Mouse (Mus musculus): ENCODE data around the gene Aldh4a1. TPM values are rescaled to one million over a fixed set of nuclear protein-coding genes. Genes with fewer than 3 reads are reported as not detected.
A peak's percentile ranks its signal among the peaks of the same experiment; 100 is the strongest.

Aldh4a1 gene
- polyA plus RNA-seq, 1 experiment from 2014 or later, result 11.2 TPM

DNA sequence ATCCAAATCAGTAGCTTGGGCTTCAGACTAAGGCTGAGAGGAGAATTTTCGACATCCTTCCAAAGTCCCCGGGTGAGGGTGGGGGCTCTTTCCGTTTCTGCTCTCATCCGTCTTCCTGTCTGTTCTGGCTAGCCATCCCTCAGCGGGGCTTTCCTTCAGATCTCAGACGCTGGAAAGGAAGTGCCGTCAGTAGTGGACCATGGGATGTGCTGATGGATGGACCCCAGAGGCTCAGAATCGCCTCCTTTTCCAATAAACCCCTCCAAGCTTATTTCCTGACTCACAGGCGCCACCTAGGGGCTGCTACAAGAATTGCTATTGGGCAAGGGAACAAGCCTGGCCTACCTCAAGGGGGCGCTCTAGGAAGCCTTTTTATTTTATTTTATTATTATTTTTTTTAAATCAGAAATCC is 11.1 kb upstream of the Aldh4a1 start:
- DNase-seq (ENCODE audit: low spot score, missing footprints) (peak; percentile 97), ATAC-seq (ENCODE audit: low FRiP score) (peak; percentile 55; the same call in 1 of the 2 replicates)
- H3K27me3 ChIP-seq (ENCODE audit: control insufficient read depth, insufficient read depth, low read length), result no peaks in the 10 kb centered on the region
- no peak overlapping the region for H3K9ac ChIP-seq (ENCODE audit: low read length)
- H3K9me3 ChIP-seq (ENCODE audit: control insufficient read depth, low read length), result peaks cover 6% of the 10 kb centered on the region; the same call in 1 of the 2 replicates
- H3K4me3 ChIP-seq (ENCODE audit: low read depth, low read length), result no peak overlapping the region
- peaks cover 4% of the 10 kb centered on the region for H3K4me1 ChIP-seq (ENCODE audit: control insufficient read depth, insufficient read depth, low read length)
- 4% methylated on average over 10 of the region's 10 CpGs for WGBS
- no peak overlapping the region for H3K4me2 ChIP-seq
- H3K27ac ChIP-seq (ENCODE audit: low read depth, low read length), result no peak overlapping the region
- H3K36me3 ChIP-seq (ENCODE audit: control insufficient read depth, insufficient read depth, low read length), result peaks cover 11% of the 10 kb centered on the region

DNA sequence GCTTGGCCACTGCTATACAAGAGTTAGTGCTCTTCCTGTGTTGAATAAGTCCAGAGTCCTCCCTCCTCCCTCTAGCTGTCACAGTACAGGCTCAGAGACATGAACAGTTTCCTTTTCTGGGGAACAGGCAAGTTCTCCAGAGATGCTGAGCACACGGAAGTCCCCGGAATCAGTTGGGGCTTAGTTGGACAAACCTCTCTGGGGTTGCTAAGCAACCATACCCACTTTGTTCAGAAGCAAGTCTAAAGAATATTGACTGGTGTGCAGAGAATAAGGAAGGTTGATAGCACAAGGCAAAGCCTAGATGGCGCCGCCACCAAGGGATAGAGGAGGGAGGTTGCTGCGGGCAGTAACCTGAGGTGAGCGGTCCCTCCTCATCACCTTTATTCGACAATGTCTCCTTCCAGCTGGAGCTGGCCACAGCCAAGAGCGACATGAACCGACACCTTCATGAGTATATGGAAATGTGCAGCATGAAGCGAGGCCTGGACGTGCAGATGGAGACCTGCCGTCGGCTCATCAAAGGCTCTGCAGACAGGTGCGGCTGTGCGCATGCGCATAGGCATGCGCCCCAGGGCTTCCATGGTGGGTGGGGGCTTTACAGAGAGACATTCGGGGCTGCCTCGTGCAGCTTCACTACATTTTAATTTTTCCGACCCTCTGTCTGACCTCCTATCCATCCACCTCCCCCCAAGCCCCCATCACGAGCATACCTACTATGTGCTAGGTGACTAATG is 8.0 kb upstream of the Aldh4a1 start:
- H3K27ac ChIP-seq (ENCODE audit: low read depth, low read length), result no peak overlapping the region
- no peak overlapping the region for H3K4me3 ChIP-seq (ENCODE audit: low read depth, low read length)
- peaks cover 6% of the 10 kb centered on the region; the same call in 1 of the 2 replicates for H3K9me3 ChIP-seq (ENCODE audit: control insufficient read depth, low read length)
- peaks cover 11% of the 10 kb centered on the region for H3K36me3 ChIP-seq (ENCODE audit: control insufficient read depth, insufficient read depth, low read length)
- H3K4me2 ChIP-seq, result no peak overlapping the region
- DNase-seq (ENCODE audit: low spot score, missing footprints) (no peak), ATAC-seq (ENCODE audit: low FRiP score) (no peak)
- H3K4me1 ChIP-seq (ENCODE audit: control insufficient read depth, insufficient read depth, low read length), result peaks cover 6% of the 10 kb centered on the region
- WGBS, result 89% methylated on average over 21 of the region's 21 CpGs
- no peaks in the 10 kb centered on the region for H3K27me3 ChIP-seq (ENCODE audit: control insufficient read depth, insufficient read depth, low read length)
- no peak overlapping the region for H3K9ac ChIP-seq (ENCODE audit: low read length)

DNA sequence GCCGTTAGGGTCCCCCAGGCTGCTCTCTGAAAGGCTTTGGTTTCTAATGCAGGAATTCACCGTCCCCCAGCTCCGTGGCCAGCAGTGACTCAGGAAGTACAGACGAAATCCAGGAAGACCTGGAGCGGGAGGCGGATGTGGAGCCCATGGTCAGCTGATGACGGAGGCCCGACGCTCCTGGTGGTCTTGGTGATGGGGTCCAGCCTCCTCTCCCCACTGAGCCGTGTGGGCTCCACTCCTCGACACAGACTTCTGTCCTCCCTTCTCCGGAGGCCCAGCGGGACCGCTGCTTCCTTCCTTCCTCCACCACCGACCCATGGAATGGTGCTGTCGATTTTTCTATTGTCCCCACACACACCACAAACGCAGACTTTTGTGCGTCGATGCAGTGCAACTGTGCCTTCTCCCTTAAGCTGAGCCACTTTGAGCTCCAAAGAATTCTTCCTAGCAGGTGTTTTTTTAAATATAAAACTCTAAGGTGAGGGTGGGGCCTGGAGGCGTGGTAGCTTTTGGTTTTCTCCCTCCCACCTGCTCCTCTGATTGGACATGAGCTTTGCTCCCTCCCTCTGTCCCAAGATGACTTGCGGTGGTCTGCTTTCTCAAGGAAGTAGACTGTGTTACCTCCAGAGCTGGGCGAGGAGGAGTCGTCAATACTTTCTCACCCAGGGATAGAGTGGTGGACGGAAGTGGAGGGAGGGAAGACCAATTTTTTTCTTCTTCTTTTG is 6.2 kb upstream of the Aldh4a1 start:
- H3K27me3 ChIP-seq (ENCODE audit: control insufficient read depth, insufficient read depth, low read length), result no peaks in the 10 kb centered on the region
- H3K36me3 ChIP-seq (ENCODE audit: control insufficient read depth, insufficient read depth, low read length), result peaks cover 11% of the 10 kb centered on the region
- peaks cover 6% of the 10 kb centered on the region for H3K4me1 ChIP-seq (ENCODE audit: control insufficient read depth, insufficient read depth, low read length)
- H3K27ac ChIP-seq (ENCODE audit: low read depth, low read length), result peak overlapping the region; percentile 8; the same call in 1 of the 2 replicates
- DNase-seq (ENCODE audit: low spot score, missing footprints) (peak; percentile 92), ATAC-seq (ENCODE audit: low FRiP score) (peak; percentile 80)
- peak overlapping the region; percentile 46 for H3K9ac ChIP-seq (ENCODE audit: low read length)
- H3K4me3 ChIP-seq (ENCODE audit: low read depth, low read length), result peak overlapping the region; percentile 37
- peak overlapping the region; percentile 58 for H3K4me2 ChIP-seq
- WGBS, result 7% methylated on average over 24 of the region's 24 CpGs
- peaks cover 6% of the 10 kb centered on the region; the same call in 1 of the 2 replicates for H3K9me3 ChIP-seq (ENCODE audit: control insufficient read depth, low read length)

DNA sequence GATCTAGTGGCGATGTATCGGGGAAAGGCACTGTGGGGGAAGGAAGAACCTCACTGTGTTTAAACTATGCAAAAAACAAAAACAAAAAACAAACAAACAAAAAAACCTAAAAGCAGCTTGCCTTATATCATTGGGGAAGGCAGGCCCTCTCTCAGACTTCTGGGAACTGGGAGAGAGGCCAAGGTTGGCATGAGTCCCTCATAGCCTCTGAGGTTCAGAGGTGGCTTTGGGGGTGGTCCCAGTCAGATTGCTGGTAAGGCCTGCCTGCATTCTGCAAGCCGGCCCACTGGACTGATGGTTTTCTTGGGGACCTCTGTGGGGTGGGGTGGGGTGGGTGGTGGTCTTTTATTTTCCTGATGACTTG is 5.7 kb upstream of the Aldh4a1 start:
- ATAC-seq (ENCODE audit: low FRiP score) (no peak), DNase-seq (ENCODE audit: low spot score, missing footprints) (no peak)
- peaks cover 6% of the 10 kb centered on the region for H3K4me1 ChIP-seq (ENCODE audit: control insufficient read depth, insufficient read depth, low read length)
- peaks cover 6% of the 10 kb centered on the region; the same call in 1 of the 2 replicates for H3K9me3 ChIP-seq (ENCODE audit: control insufficient read depth, low read length)
- 46% methylated on average over 3 of the region's 3 CpGs for WGBS
- H3K27me3 ChIP-seq (ENCODE audit: control insufficient read depth, insufficient read depth, low read length), result no peaks in the 10 kb centered on the region
- peak overlapping the region; percentile 37 for H3K4me3 ChIP-seq (ENCODE audit: low read depth, low read length)
- peak overlapping the region; percentile 58 for H3K4me2 ChIP-seq
- H3K36me3 ChIP-seq (ENCODE audit: control insufficient read depth, insufficient read depth, low read length), result peaks cover 11% of the 10 kb centered on the region
- peak overlapping the region; percentile 46; the same call in 1 of the 2 replicates for H3K9ac ChIP-seq (ENCODE audit: low read length)
- H3K27ac ChIP-seq (ENCODE audit: low read depth, low read length), result no peak overlapping the region

DNA sequence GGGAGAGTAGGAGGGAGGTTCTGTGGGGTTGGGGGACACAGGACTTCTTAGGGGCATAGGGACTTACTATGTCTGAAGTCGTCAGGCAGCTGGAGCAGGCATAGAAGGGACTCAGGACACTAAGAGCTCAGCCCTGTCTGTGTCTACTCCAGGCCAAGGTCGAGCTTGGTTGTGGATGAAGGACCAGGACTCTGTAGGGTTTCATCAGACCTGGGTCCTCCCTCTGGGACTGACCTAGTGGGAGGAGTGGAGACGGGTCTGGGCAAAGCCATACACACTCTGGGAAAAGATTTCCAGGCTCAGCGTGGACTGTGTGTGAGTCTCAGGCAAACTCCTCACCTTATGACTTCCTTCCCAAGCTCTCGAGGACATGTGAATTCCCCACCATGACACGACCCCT is 2.9 kb upstream of the Aldh4a1 start:
- Histone ChIP-seq H3K27me3 (ENCODE audit: control insufficient read depth, insufficient read depth, low read length) (no peaks in the 10 kb centered on the region), H3K4me1 (ENCODE audit: control insufficient read depth, insufficient read depth, low read length) (peaks cover 17% of the 10 kb centered on the region), H3K4me3 (ENCODE audit: low read depth, low read length) (no peak overlapping the region), H3K27ac (ENCODE audit: low read depth, low read length) (no peak overlapping the region), H3K4me2 (no peak overlapping the region), H3K9me3 (ENCODE audit: control insufficient read depth, low read length) (no peaks in the 10 kb centered on the region), H3K36me3 (ENCODE audit: control insufficient read depth, insufficient read depth, low read length) (peaks cover under 1% of the 10 kb centered on the region; the same call in 1 of the 2 replicates), H3K9ac (ENCODE audit: low read length) (no peak overlapping the region)
- no peak for DNase-seq (ENCODE audit: low spot score, missing footprints)
- 73% methylated on average over 6 of the region's 6 CpGs for WGBS
- no peak for ATAC-seq (ENCODE audit: low FRiP score)

DNA sequence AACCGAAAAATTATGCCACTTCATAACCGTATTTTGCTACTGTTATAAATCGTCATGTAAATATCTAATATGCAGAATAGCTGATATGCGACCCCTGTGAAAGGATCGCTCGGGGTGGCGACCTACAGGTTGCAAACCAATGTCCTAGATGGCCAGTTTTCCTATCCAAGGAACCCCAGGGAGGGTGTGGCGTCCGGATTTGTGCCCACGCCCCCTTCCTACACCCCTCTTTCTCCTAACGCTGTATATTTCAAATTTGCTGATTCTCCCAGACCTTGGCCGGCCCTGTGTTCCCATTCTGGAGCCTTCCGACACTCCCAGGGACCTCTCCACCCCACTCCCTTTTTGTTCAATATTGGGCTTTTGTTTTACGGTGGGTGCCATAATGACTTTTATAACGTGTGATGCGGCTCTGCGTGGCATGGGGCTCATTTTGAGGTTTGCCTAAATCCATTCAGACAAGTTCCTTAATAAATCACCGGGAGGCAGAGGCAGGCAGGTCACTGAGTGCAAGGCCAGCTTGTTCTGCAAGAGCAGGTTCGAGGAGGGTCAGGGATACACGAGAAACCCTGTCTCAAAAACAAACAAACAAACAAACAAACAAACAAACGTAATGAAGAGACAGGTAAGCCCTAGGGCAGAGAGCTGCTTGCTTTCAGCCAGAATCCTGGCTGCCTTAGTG is 909 bp downstream of the Aldh4a1 start:
- WGBS, result 31% methylated on average over 21 of the region's 21 CpGs
- H3K27me3 ChIP-seq (ENCODE audit: control insufficient read depth, insufficient read depth, low read length), result no peaks in the 10 kb centered on the region
- peak overlapping the region; percentile 81 for H3K4me2 ChIP-seq
- peak overlapping the region; percentile 72 for H3K9ac ChIP-seq (ENCODE audit: low read length)
- ATAC-seq (ENCODE audit: low FRiP score), result no peak
- H3K4me1 ChIP-seq (ENCODE audit: control insufficient read depth, insufficient read depth, low read length), result peaks cover 11% of the 10 kb centered on the region
- no peak for DNase-seq (ENCODE audit: low spot score, missing footprints)
- no peaks in the 10 kb centered on the region for H3K36me3 ChIP-seq (ENCODE audit: control insufficient read depth, insufficient read depth, low read length)
- no peaks in the 10 kb centered on the region for H3K9me3 ChIP-seq (ENCODE audit: control insufficient read depth, low read length)
- no peak overlapping the region for H3K27ac ChIP-seq (ENCODE audit: low read depth, low read length)
- H3K4me3 ChIP-seq (ENCODE audit: low read depth, low read length), result peak overlapping the region; percentile 72

DNA sequence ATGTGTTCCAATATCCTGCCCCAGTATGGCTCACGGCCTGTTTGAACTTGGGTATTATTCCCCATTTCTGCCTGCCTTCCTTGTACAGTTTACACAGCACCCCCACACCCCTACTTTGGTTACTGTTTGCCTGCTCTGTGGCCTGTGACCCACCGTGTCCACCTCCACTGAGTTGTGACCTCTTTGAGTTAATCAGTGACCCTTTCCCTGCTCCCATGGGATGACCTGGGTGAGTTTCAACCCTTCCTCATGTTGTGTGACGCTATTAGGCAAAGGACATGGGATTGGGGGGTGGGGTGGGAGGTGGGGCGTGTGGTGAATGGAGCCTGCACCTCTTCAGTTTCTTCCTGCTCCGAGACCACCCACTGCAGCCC is 1.4 kb downstream of the Aldh4a1 start:
- Histone ChIP-seq H3K27ac (ENCODE audit: low read depth, low read length) (no peak overlapping the region), H3K36me3 (ENCODE audit: control insufficient read depth, insufficient read depth, low read length) (no peaks in the 10 kb centered on the region), H3K9ac (ENCODE audit: low read length) (no peak overlapping the region), H3K4me2 (no peak overlapping the region), H3K27me3 (ENCODE audit: control insufficient read depth, insufficient read depth, low read length) (no peaks in the 10 kb centered on the region), H3K4me3 (ENCODE audit: low read depth, low read length) (no peak overlapping the region), H3K9me3 (ENCODE audit: control insufficient read depth, low read length) (no peaks in the 10 kb centered on the region), H3K4me1 (ENCODE audit: control insufficient read depth, insufficient read depth, low read length) (peaks cover 11% of the 10 kb centered on the region)
- no peak for ATAC-seq (ENCODE audit: low FRiP score)
- WGBS, result 65% methylated on average over 5 of the region's 5 CpGs
- DNase-seq (ENCODE audit: low spot score, missing footprints), result no peak

DNA sequence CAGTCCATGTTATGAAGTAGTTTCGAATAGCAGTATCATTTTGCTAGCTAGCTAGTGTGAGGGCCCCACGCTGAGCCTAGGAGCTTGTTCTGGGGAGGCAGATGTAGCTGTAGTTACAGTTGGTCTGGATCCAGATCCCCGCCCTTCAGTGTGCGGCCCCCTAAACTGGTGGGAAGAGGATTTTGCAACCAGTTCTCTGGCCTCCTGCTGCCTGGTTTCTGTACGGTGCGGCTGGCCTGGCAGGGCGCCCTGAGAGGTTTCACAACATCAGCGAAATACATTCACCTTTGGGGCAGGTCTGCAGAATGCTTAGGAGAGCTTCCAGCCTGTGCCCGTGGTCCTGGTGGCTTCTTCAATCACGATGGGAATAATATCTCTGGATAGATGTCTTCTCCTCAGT is 2.0 kb downstream of the Aldh4a1 start:
- ATAC-seq (ENCODE audit: low FRiP score), result no peak
- Histone ChIP-seq H3K36me3 (ENCODE audit: control insufficient read depth, insufficient read depth, low read length) (no peaks in the 10 kb centered on the region), H3K27ac (ENCODE audit: low read depth, low read length) (no peak overlapping the region), H3K9me3 (ENCODE audit: control insufficient read depth, low read length) (no peaks in the 10 kb centered on the region), H3K4me3 (ENCODE audit: low read depth, low read length) (no peak overlapping the region), H3K4me1 (ENCODE audit: control insufficient read depth, insufficient read depth, low read length) (peaks cover 11% of the 10 kb centered on the region), H3K9ac (ENCODE audit: low read length) (no peak overlapping the region), H3K27me3 (ENCODE audit: control insufficient read depth, insufficient read depth, low read length) (no peaks in the 10 kb centered on the region), H3K4me2 (no peak overlapping the region)
- whole genome bisulfite sequencing, result 85% methylated on average over 10 of the region's 10 CpGs
- DNase-seq (ENCODE audit: low spot score, missing footprints), result no peak

DNA sequence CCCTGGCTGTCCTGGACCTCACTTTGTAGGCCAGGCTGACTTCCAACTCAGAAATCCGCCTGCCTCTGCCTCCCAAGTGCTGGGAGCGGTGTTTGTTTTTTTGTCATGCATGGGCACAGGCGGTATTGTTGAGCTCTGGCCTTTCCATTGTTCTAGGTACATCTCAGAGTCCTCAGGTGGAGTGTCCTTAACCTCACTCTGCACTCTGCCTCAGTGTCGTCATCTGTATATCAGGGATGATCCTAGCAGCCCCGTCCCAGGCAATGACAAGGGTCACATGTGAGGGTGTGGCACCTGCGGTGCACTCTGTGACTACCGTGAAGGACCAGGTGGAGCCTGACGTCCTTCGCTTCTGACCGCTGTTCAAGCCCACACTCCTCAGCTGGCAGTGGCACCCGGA is 4.7 kb downstream of the Aldh4a1 start:
- no peaks in the 10 kb centered on the region for H3K36me3 ChIP-seq (ENCODE audit: control insufficient read depth, insufficient read depth, low read length)
- no peak overlapping the region for H3K9ac ChIP-seq (ENCODE audit: low read length)
- DNase-seq (ENCODE audit: low spot score, missing footprints) (no peak), ATAC-seq (ENCODE audit: low FRiP score) (no peak)
- 89% methylated on average over 11 of the region's 11 CpGs for WGBS
- no peak overlapping the region for H3K4me3 ChIP-seq (ENCODE audit: low read depth, low read length)
- peaks cover 11% of the 10 kb centered on the region for H3K4me1 ChIP-seq (ENCODE audit: control insufficient read depth, insufficient read depth, low read length)
- H3K27me3 ChIP-seq (ENCODE audit: control insufficient read depth, insufficient read depth, low read length), result no peaks in the 10 kb centered on the region
- H3K9me3 ChIP-seq (ENCODE audit: control insufficient read depth, low read length), result no peaks in the 10 kb centered on the region
- H3K27ac ChIP-seq (ENCODE audit: low read depth, low read length), result no peak overlapping the region
- no peak overlapping the region for H3K4me2 ChIP-seq

All from midbrain, embryonic 11.5 days (tissue).